Mouse (Mus musculus): ENCODE results near the gene Gp9. TPM values are rescaled to one million over a fixed set of nuclear protein-coding genes. Genes with fewer than 3 reads are reported as not detected.
A peak's percentile ranks its signal among the peaks of the same experiment; 100 is the strongest.

The Gp9 gene
- total RNA-seq, 2 experiments from 2014 or later = 0.98 to 1.2 TPM

GRCm38 (mm10) chr6:87796251-87796880 is 18.5 kb downstream of the Gp9 start:
- DNase-seq (ENCODE audit: low spot score in 2 of 2) = no peak
- Histone ChIP-seq H3K4me3 (no peak overlapping the region), H3K27ac (no peak overlapping the region)
- TF ChIP-seq CTCF (conservative IDR thresholded peaks at IDR 0.05) = no peak

GRCm38 (mm10) chr6:87797321-87797720 is 19.4 kb downstream of the Gp9 start:
- H3K4me3 ChIP-seq = no peak overlapping the region
- TF ChIP-seq CTCF (conservative IDR thresholded peaks at IDR 0.05) = no peak
- no peak for DNase-seq (ENCODE audit: low spot score in 2 of 2)
- no peak overlapping the region for H3K27ac ChIP-seq

GRCm38 (mm10) chr6:87799576-87799975 is 21.7 kb downstream of the Gp9 start:
- no peak for DNase-seq (ENCODE audit: low spot score in 2 of 2)
- Histone ChIP-seq H3K27ac (no peak overlapping the region), H3K4me3 (no peak overlapping the region)
- TF ChIP-seq CTCF (conservative IDR thresholded peaks at IDR 0.05) = no peak

- H3K4me3 ChIP-seq = no peak overlapping the region
- no peak for DNase-seq (ENCODE audit: low spot score in 2 of 2)
- H3K27ac ChIP-seq = no peak overlapping the region
- no peak for TF ChIP-seq CTCF (conservative IDR thresholded peaks at IDR 0.05)
Measured at GRCm38 (mm10) chr6:87802462-87802861, 24.6 kb downstream of the Gp9 start.

- Histone ChIP-seq H3K4me3 (no peak overlapping the region), H3K27ac (no peak overlapping the region)
- no peak for DNase-seq (ENCODE audit: low spot score in 2 of 2)
- TF ChIP-seq CTCF (conservative IDR thresholded peaks at IDR 0.05) = no peak
Measured at GRCm38 (mm10) chr6:87804036-87804435, 26.2 kb downstream of the Gp9 start.

GRCm38 (mm10) chr6:87804886-87805285 is 27.0 kb downstream of the Gp9 start:
- no peak for TF ChIP-seq CTCF (conservative IDR thresholded peaks at IDR 0.05)
- Histone ChIP-seq H3K4me3 (no peak overlapping the region), H3K27ac (no peak overlapping the region)
- no peak for DNase-seq (ENCODE audit: low spot score in 2 of 2)

- Histone ChIP-seq H3K4me3 (no peak overlapping the region), H3K27ac (no peak overlapping the region)
- TF ChIP-seq CTCF (conservative IDR thresholded peaks at IDR 0.05) = no peak
- DNase-seq (ENCODE audit: low spot score in 2 of 2) = no peak
Measured at GRCm38 (mm10) chr6:87805448-87805847, 27.6 kb downstream of the Gp9 start.

GRCm38 (mm10) chr6:87806028-87806427 is 28.2 kb downstream of the Gp9 start:
- H3K4me3 ChIP-seq = no peak overlapping the region
- TF ChIP-seq CTCF (conservative IDR thresholded peaks at IDR 0.05) = peak; percentile 46
- H3K27ac ChIP-seq = no peak overlapping the region
- no peak for DNase-seq (ENCODE audit: low spot score in 2 of 2)

- Histone ChIP-seq H3K4me3 (no peak overlapping the region), H3K27ac (no peak overlapping the region)
- TF ChIP-seq CTCF (conservative IDR thresholded peaks at IDR 0.05) = no peak
- DNase-seq (ENCODE audit: low spot score in 2 of 2) = no peak
Measured at GRCm38 (mm10) chr6:87806857-87807256, 29.0 kb downstream of the Gp9 start.

- no peak for TF ChIP-seq CTCF (conservative IDR thresholded peaks at IDR 0.05)
- no peak overlapping the region for H3K4me3 ChIP-seq
- no peak for DNase-seq (ENCODE audit: low spot score in 2 of 2)
- no peak overlapping the region for H3K27ac ChIP-seq
Measured at GRCm38 (mm10) chr6:87807735-87808440, 30.0 kb downstream of the Gp9 start.

- no peak for TF ChIP-seq CTCF (conservative IDR thresholded peaks at IDR 0.05)
- no peak for DNase-seq (ENCODE audit: low spot score in 2 of 2)
- no peak overlapping the region for H3K4me3 ChIP-seq
- no peak overlapping the region for H3K27ac ChIP-seq
Measured at GRCm38 (mm10) chr6:87808521-87808920, 30.6 kb downstream of the Gp9 start.

GRCm38 (mm10) chr6:87809144-87809543 is 31.3 kb downstream of the Gp9 start:
- H3K27ac ChIP-seq = no peak overlapping the region
- no peak for DNase-seq (ENCODE audit: low spot score in 2 of 2)
- no peak for TF ChIP-seq CTCF (conservative IDR thresholded peaks at IDR 0.05)
- H3K4me3 ChIP-seq = no peak overlapping the region

GRCm38 (mm10) chr6:87809651-87810161 is 31.8 kb downstream of the Gp9 start:
- Histone ChIP-seq H3K4me3 (no peak overlapping the region; the same call in 1 of the 2 replicates), H3K27ac (no peak overlapping the region)

GRCm38 (mm10) chr6:87810311-87810710 is 32.4 kb downstream of the Gp9 start:
- no peak for DNase-seq (ENCODE audit: low spot score in 2 of 2)
- no peak for TF ChIP-seq CTCF (conservative IDR thresholded peaks at IDR 0.05)
- peak overlapping the region; percentile 86 for H3K4me3 ChIP-seq
- H3K27ac ChIP-seq = peak overlapping the region; percentile 91; the same call in 1 of the 2 replicates

More at GRCm38 (mm10) chr6:87809651-87810161, 31.8 kb downstream of the Gp9 start:
- TF ChIP-seq CTCF (conservative IDR thresholded peaks at IDR 0.05) = no peak
- no peak for DNase-seq (ENCODE audit: low spot score in 2 of 2)
